Mouse (Mus musculus) E14TG2a.4 (cell line): ENCODE measurements around the gene Tank.

Experiments
- H3K27me3 ChIP-seq: 2 replicates; pipeline ENCODE4 v1.6.1; 2014; ENCODE audit warnings: low read length, control low read depth; ENCODE audit not compliant: insufficient read depth
- H3K36me3 ChIP-seq: 2 replicates; pipeline ENCODE4 v1.6.1; 2014; ENCODE audit warnings: low read length, control low read depth; ENCODE audit not compliant: insufficient read depth
- H3K4me1 ChIP-seq: replicated peaks from 2 replicates; pipeline ENCODE4 v1.6.1; 2014; ENCODE audit warnings: low read depth, low read length, control low read depth
- H3K4me3 ChIP-seq: replicated peaks from 2 replicates; pipeline ENCODE4 v1.5.1; 2014; ENCODE audit warnings: mild to moderate bottlenecking, low read length
- H3K9me3 ChIP-seq: 2 replicates; pipeline ENCODE4 v1.6.1; 2014; ENCODE audit warnings: low read length, control low read depth
- CTCF ChIP-seq: conservative IDR thresholded peaks from 2 replicates; pipeline ENCODE4 v1.5.1; 2014; ENCODE audit warnings: low read length
- NANOG ChIP-seq: IDR thresholded peaks from 2 replicates; pipeline ENCODE4 v1.6.1; 2014; ENCODE audit warnings: borderline replicate concordance, low read length, mixed read lengths
- POU5F1 ChIP-seq: IDR thresholded peaks from 2 replicates; pipeline ENCODE4 v1.6.1; 2014; ENCODE audit warnings: low read length, borderline replicate concordance

The Tank gene

GRCm38 (mm10) chr2:61582578-61583315 is 4.4 kb downstream of the Tank start:
- no peaks in the 10 kb centered on the region for H3K27me3 ChIP-seq
- H3K36me3 ChIP-seq, result no peaks in the 10 kb centered on the region
- H3K9me3 ChIP-seq, result 0 out of 2 replicates have a peak, but pooled peaks cover 6% of the 10 kb centered on the region

GRCm38 (mm10) chr2:61585447-61585846 is 7.1 kb downstream of the Tank start:
- H3K36me3 ChIP-seq, result no peaks in the 10 kb centered on the region
- H3K9me3 ChIP-seq, result 0 out of 2 replicates have a peak, but pooled peaks cover 6% of the 10 kb centered on the region
- TF ChIP-seq POU5F1 (no peak), CTCF (no peak), NANOG (no peak)

More at GRCm38 (mm10) chr2:61582578-61583315, 4.4 kb downstream of the Tank start:
- Histone ChIP-seq H3K4me3 (no peak overlapping the region), H3K4me1 (peaks cover 2% of the 10 kb centered on the region; the same call in 1 of the 2 replicates)
- TF ChIP-seq NANOG (no peak), POU5F1 (no peak), CTCF (no peak)

DNA sequence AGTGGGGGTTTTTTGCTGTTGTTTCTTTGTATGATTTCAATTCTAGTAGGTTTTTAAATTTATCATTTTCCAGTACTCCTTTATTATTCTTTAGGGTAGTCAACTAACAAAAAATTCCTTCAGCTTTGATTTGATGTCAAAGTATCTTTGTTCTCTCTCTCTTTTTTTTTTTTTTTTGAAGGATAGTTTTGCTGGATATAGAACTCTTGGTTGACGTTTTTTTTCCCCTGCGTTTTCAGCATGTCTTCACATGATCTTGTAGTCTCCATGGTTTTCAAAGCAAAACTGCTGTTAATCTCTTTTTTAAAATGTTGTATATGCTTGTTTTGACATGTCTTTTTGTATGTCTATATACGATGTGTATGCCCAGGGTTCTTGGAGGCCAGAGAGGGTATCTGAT is 7.8 kb downstream of the Tank start:
- no peaks in the 10 kb centered on the region for H3K36me3 ChIP-seq
- 0 out of 2 replicates have a peak, but pooled peaks cover 6% of the 10 kb centered on the region for H3K9me3 ChIP-seq
- no peak for TF ChIP-seq NANOG
- no peak for TF ChIP-seq CTCF
- no peak for TF ChIP-seq POU5F1
- no peaks in the 10 kb centered on the region for H3K4me1 ChIP-seq
- H3K4me3 ChIP-seq, result no peak overlapping the region
- no peaks in the 10 kb centered on the region for H3K27me3 ChIP-seq

More at GRCm38 (mm10) chr2:61585447-61585846, 7.1 kb downstream of the Tank start:
- no peaks in the 10 kb centered on the region for H3K27me3 ChIP-seq
- no peaks in the 10 kb centered on the region for H3K4me1 ChIP-seq
- H3K4me3 ChIP-seq, result no peak overlapping the region

- no peak for TF ChIP-seq POU5F1
- no peak for TF ChIP-seq NANOG
- no peak for TF ChIP-seq CTCF
- peaks cover 17% of the 10 kb centered on the region for H3K4me1 ChIP-seq
- H3K9me3 ChIP-seq, result 0 out of 2 replicates have a peak, but pooled peaks cover 6% of the 10 kb centered on the region
- no peak overlapping the region for H3K4me3 ChIP-seq
- H3K36me3 ChIP-seq, result no peaks in the 10 kb centered on the region
- peaks cover 7% of the 10 kb centered on the region for H3K27me3 ChIP-seq
Observed at GRCm38 (mm10) chr2:61590751-61591150, 12.4 kb downstream of the Tank start.

GRCm38 (mm10) chr2:61592095-61592494 is 13.7 kb downstream of the Tank start:
- Histone ChIP-seq H3K4me1 (peaks cover 22% of the 10 kb centered on the region), H3K9me3 (no peaks in the 10 kb centered on the region), H3K27me3 (peaks cover 7% of the 10 kb centered on the region), H3K4me3 (no peak overlapping the region), H3K36me3 (no peaks in the 10 kb centered on the region)
- TF ChIP-seq CTCF (no peak), NANOG (no peak), POU5F1 (no peak)

DNA sequence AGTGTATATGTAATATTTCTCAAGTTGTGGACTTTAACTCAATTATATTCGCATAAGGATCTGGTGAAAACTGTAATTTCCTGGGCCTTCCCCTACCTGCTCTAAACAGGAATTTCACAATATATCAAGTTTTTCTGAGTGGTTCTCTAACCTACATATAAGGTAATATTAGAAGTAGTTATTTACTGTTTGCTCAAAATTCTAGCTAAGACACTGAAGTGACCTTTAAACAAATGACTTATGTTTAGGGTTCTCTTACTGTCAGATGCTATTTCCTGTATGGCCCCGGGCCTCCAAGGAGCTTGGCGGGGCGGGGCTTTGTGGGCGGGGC is 14.3 kb downstream of the Tank start:
- H3K27me3 ChIP-seq, result peaks cover 7% of the 10 kb centered on the region
- no peaks in the 10 kb centered on the region for H3K36me3 ChIP-seq
- TF ChIP-seq NANOG, result no peak
- TF ChIP-seq POU5F1, result no peak
- TF ChIP-seq CTCF, result no peak
- peak overlapping the region; percentile 92 for H3K4me3 ChIP-seq
- peaks cover 22% of the 10 kb centered on the region for H3K4me1 ChIP-seq
- no peaks in the 10 kb centered on the region for H3K9me3 ChIP-seq

DNA sequence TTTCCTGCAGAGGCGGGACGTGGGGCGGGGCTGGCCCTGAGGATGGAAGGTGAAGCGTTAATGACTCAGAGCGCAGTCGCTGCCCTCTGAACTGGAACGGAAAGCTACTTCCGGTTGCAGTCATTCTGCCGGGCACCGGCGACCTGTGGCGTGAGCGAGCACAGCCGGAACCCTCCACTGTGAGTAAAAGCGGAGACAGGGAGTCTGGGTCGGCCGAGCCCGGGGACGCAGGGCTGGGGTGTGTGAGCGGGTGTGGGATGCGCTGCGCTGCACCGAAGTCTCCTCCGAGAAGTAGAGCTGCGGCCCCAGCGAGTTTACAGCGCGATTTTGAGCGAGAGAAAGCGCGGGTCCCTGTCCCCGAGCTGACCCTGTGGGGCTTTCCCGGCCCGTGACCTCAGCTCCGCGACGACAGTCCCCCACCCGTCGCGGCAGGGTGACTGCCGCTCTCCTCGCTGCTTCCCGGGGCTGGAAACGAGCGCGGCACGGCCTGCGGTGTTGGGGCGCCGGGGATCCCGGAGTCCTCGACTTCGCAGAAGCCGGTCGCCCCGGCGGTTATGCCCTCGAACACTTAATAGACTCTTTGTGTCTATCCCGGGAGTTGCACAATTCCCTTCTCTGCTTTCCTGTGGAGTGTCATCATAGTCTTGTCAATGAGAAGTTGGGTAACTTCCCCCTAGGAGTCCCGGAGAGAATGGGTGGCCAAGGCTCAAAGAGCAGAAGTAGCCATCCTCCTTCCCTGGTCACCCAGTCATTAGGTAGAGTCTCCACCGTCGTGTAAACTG is 14.8 kb downstream of the Tank start:
- Histone ChIP-seq H3K4me1 (peaks cover 22% of the 10 kb centered on the region), H3K4me3 (peak overlapping the region; percentile 92), H3K9me3 (no peaks in the 10 kb centered on the region), H3K36me3 (no peaks in the 10 kb centered on the region), H3K27me3 (peaks cover 7% of the 10 kb centered on the region)
- no peak for TF ChIP-seq CTCF
- TF ChIP-seq NANOG, result no peak
- no peak for TF ChIP-seq POU5F1

DNA sequence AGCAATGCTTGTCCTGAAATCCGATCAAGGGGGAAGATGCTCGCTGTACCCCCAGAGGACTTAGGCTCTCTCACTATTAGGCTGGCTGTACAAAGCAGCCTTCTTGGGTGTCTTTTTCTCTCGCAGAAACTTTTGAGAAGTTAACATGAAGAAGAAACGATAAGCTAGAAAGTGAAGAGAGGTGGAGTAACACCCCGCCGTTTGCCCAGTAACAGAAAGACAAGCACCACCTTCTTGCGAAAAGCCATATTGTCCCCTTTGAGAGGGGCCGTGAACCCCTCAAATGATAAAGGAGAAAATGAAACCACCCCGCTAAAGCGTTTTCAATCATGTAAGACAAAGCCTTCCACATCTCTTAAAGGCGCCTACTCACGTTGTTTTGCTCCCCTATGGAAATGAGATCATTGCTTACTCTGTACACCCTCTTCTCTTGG is 15.5 kb downstream of the Tank start:
- Histone ChIP-seq H3K9me3 (no peaks in the 10 kb centered on the region), H3K36me3 (no peaks in the 10 kb centered on the region), H3K27me3 (peaks cover 7% of the 10 kb centered on the region), H3K4me3 (peak overlapping the region; percentile 92), H3K4me1 (peaks cover 22% of the 10 kb centered on the region)
- no peak for TF ChIP-seq NANOG
- no peak for TF ChIP-seq POU5F1
- no peak for TF ChIP-seq CTCF
